Mouse (Mus musculus): ENCODE measurements at regions not wholly inside any gene's neighbourhood (a gene's known extent, or its start where the extent isn't known, plus 50 kb on each side); places are given as distances from the start of the nearest gene placed in this dataset.

DNA sequence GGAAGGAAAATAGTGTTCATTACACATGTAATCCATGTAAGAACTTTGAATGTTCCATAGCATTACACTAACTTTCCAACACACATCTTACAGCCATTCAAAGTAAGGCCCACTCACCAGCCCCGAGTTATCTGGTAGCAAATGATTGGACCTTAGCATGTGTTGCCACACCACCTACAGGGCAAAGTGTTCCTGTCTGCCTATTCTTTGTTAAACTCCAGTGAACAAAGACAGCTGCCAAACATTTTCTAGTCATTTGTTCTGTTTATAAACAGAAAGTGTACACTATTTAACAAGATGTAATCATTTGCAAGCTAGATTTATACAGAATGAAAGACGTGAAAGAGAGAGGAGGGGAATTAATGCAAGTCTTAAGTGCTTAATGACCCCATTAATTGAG lies 66.9 kb upstream of the Apob start:
- intact Hi-C loops (cut with DNase I): no loop called here
- DNase-seq: no peak

DNA sequence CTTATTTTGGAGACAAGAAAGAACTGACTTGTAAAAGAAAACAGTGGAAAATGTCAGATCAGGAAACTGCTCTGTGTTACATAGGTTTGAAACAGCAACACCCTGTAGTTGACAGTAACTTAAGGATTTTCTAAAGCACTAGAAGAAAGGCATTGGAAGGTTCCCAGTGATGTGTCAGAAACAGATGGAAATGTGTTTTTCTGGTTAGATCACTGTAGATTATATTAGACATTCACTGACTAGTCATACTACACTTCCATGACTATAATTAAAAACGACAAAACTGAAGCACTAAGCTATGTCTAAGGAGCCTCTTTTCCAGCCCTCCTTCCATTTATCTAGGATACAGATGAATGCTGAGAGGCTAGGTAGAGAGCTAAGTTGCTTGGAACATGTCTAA lies 59.1 kb upstream of the Apob start:
- intact Hi-C loops (cut with DNase I): no loop called here
- no peak for DNase-seq

DNA sequence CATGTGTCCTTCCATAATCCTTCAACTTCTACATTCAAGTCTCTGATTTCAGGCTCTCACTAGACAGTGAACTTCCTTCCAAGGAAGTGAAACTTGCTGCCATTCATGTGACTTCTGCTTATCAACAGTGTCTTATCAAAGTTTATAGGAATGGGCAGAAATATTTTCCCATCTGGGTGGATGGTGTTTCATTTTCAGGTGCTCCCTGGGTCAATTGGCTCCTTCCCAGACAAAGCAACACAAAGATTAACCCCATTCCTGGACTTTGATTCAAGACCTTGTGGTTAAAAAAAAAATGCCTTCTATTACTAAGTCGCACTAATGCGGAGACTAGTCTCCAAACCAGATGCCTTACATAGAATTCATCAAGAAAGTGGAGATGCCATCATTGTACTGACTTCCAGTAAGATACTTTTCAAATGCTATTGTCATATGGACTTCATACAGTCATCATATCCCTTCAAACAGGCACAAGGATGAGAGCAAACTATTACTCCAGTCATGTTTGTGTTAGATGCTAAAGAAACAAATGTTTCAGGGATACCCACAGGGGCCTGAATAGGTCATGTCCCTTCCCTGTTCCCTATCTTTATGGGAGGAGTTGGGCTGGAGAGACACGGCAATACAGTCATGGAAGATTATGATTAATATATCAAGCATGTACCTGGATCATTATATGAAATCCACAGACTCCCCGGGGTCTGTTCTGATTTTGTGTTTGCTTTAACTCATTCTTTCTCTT lies 58.3 kb upstream of the Apob start:
- DNase-seq: no peak
- intact Hi-C loops (cut with DNase I): no loop called here

DNA sequence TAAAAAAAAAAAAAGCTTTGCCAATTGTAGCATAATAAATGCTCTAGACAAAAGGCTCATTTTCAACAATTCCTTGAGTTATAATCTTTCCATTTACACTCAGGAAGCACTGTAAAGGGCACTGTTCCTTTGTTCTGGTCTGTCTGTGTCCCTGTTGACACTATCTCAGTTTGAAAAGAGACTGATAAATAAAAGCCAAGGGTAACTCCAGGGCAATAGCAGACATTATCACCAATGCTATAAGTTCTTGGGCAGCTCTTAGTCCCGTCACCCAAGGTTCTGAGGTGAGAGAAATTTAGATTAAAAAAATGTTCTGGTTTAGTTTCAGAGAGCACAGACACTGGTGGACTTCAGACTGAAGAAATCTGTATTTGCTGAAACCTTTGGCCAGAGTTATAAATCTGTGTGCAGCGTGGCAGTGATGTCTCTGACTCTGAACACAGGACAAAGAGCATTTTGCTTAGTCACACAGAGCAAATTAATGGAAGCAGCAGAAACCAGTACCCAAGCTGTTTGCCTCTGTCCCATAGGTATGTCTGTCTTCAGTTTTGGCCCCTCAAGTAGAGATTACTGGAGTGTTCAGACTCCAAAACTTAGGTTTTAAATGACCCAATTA lies 57.6 kb upstream of the Apob start:
- intact Hi-C loops (cut with DNase I): no loop called here
- DNase-seq: no peak

DNA sequence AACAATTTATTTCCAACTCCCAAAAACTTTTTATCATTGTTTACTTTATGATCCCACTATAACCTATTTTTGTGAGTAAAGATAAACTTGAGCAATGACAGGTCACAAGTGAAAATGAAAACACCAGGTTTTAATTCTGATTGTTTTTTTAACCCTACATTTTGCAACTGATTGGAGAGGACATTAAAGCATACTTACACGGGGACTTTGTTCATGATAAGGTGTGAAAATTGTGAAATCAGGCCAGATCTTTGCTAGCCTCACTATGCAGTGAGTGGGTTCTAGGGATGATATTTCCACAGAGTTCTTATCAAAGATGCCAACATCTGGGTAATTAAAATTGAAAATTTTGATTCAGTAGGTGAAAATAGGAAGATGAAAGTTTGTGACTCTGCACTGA lies 56.6 kb upstream of the Apob start:
- no peak for DNase-seq

More for the DNA sequence above, 56.6 kb upstream of the Apob start:
- intact Hi-C loops (cut with DNase I): no loop called here
